Mouse (Mus musculus) cerebellum, adult 18-20 months (tissue): Measurements from ENCODE around the gene Il20ra.
"Not testable (repeated sequence)": the region's sequence is repeated elsewhere in the genome, so short reads cannot be mapped to it uniquely, and the experiment has no call there.

Source experiments
- DNase-seq, 2 experiments: peaks; one replicate each; pipeline ENCODE4 v3.0.0; 2021

Il20ra gene

GRCm38 (mm10) chr10:19712421-19712836 lies at the start of gene Il20ra:
Gene Il20ra, plus strand, starts transcription at chr10:19712570.
- peak; percentile 13 to 18 for DNase-seq

- DNase-seq: no peak
These were observed 43.4 kb upstream of the Il20ra start for GRCm38 (mm10) chr10:19668973-19669372.

GRCm38 (mm10) chr10:19672015-19672414 lies 40.4 kb upstream of the Il20ra start:
- no peak for DNase-seq

GRCm38 (mm10) chr10:19673146-19673545 lies 39.2 kb upstream of the Il20ra start:
- no peak for DNase-seq

- no peak for DNase-seq
These were observed 24.7 kb upstream of the Il20ra start for GRCm38 (mm10) chr10:19687686-19688085.

- no peak for DNase-seq
These were observed 21.1 kb upstream of the Il20ra start for GRCm38 (mm10) chr10:19691287-19691686.

- no peak for DNase-seq
These were observed 20.6 kb upstream of the Il20ra start for GRCm38 (mm10) chr10:19691771-19692170.

GRCm38 (mm10) chr10:19692332-19692731 lies 20.0 kb upstream of the Il20ra start:
- DNase-seq: no peak

GRCm38 (mm10) chr10:19692988-19693387 lies 19.4 kb upstream of the Il20ra start:
- DNase-seq: peak in 1 of 2 experiments; percentile 3

GRCm38 (mm10) chr10:19693629-19694028 lies 18.7 kb upstream of the Il20ra start:
- no peak for DNase-seq

- DNase-seq: no peak
These were observed 13.0 kb upstream of the Il20ra start for GRCm38 (mm10) chr10:19699331-19699730.

GRCm38 (mm10) chr10:19704445-19704844 lies 7.9 kb upstream of the Il20ra start:
- DNase-seq: no peak

- DNase-seq: no peak
These were observed 4.6 kb upstream of the Il20ra start for GRCm38 (mm10) chr10:19707768-19708167.

GRCm38 (mm10) chr10:19708277-19709070 lies 3.9 kb upstream of the Il20ra start:
- DNase-seq: peak; percentile 27 to 29

- no peak for DNase-seq
These were observed 1.4 kb upstream of the Il20ra start for GRCm38 (mm10) chr10:19711020-19711419.

GRCm38 (mm10) chr10:19711551-19712171 lies 709 bp upstream of the Il20ra start:
- peak; percentile 9 for DNase-seq

- DNase-seq: no peak
These were observed 6.3 kb downstream of the Il20ra start for GRCm38 (mm10) chr10:19718627-19719026.

GRCm38 (mm10) chr10:19722320-19722719 lies 9.9 kb downstream of the Il20ra start:
- no peak for DNase-seq

GRCm38 (mm10) chr10:19724158-19724832 lies 11.9 kb downstream of the Il20ra start:
- no peak for DNase-seq

- DNase-seq: not testable (repeated sequence)
These were observed 26.1 kb downstream of the Il20ra start for GRCm38 (mm10) chr10:19738442-19738841.

- DNase-seq: no peak
These were observed 33.3 kb downstream of the Il20ra start for GRCm38 (mm10) chr10:19745662-19746061.

- DNase-seq: no peak
These were observed 33.8 kb downstream of the Il20ra start for GRCm38 (mm10) chr10:19746156-19746555.

GRCm38 (mm10) chr10:19747661-19748060 lies 35.3 kb downstream of the Il20ra start:
- no peak for DNase-seq

- no peak for DNase-seq
These were observed 53.1 kb downstream of the Il20ra start for GRCm38 (mm10) chr10:19765459-19765858.
